Mouse (Mus musculus): ENCODE measurements around the gene Abcb6. TPM values are rescaled to one million over a fixed set of nuclear protein-coding genes. Genes with fewer than 3 reads are reported as not detected.

Abcb6 gene
- 41.9 and 45.4 TPM in 2 replicates for polyA plus RNA-seq (2016; fragmentation: Nextera tagmentation; extraction: Ambion mirVana)

DNA sequence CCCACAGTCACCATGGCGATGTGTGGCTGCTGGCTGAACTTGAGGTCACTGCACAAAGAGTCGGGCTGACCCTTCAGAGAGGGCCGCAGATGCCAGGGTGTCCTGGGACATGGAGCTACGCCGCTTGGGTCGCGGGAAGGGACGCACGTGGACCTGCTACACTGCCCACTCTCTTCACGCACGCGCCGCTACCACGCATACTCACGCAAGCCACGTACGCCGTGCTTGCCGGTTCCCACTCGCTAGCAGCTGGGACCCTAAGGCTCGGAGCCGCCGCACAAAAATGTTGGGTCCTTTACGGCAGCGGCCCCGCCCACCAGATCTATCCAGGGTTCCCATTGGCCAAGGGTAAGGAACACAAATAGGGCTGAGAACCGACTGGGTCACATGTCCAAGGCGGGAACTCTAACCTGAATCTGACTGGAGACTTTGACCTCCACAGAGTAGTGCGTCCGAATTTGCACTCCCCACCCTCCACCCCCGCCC, at the start of gene Abcb6:
Abcb6 (minus strand) TSS at position 288 of the 486 bp plus-strand sequence.
- under 1% methylated on average over 31 of the region's 31 CpGs for WGBS
- DNase-seq (ENCODE audit: extremely low spot score, low spot score): peak; percentile 95
- Histone ChIP-seq H3K4me1 (peaks cover 27% of the 10 kb centered on the region), H3K9me3 (no peaks in the 10 kb centered on the region), H3K4me3 (peak within 1 kb of the TSS; percentile 77), H3K27ac (peak within 1 kb of the TSS; percentile 87), H3K36me3 (replicated peaks) (peaks cover 51% of the 10 kb centered on the region), H3K27me3 (ENCODE audit: poor library complexity, severe bottlenecking) (no peaks in the 10 kb centered on the region)

DNA sequence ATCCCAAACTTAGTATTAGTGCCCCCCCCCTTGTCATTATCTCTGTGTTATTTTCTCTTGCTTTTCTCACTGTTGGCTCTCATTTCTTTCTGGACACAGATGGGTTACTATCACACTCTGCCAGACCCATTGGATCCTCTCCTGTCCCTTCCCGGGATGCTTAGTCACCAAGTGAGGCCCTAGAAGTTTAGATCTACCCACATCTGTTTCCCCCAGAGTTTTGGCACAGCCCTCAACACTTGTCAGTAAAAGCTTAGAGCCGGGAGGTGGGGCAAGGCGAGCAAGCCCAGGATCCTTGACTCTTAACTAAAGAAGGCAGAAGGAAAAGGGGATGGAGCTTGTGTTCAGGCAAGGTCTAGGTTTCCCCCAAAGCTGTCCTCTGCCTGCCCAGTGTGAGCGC, 49.0 kb upstream of the Abcb6 start:
- Histone ChIP-seq H3K9me3 (no peaks in the 10 kb centered on the region), H3K4me3 (no peak overlapping the region), H3K36me3 (replicated peaks) (no peaks in the 10 kb centered on the region), H3K4me1 (no peaks in the 10 kb centered on the region; the same call in 1 of the 2 replicates), H3K27me3 (ENCODE audit: poor library complexity, severe bottlenecking) (peaks cover 4% of the 10 kb centered on the region), H3K27ac (no peak overlapping the region)
- DNase-seq (ENCODE audit: extremely low spot score, low spot score): no peak
- 80% methylated on average over 4 of the region's 4 CpGs for WGBS

DNA sequence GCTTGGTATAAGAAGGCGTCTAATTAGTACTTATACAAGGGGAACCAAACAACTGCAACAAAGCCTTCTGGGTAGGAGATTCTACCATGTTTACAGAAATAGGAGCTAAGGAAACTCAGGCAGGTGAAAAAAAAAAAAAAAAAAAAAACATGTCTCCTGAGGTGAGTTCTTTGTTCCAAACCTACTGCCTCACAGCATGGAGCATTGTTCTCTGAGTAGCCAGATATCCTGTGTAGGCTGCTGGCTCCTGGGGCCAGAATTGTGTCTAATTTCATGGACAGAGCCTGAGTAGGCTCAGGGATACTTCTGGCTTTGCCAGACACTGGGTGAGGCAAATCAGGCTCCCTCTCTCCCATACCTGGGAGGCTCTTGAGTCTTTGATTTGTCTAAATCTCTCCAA, 47.5 kb upstream of the Abcb6 start:
- peaks cover 10% of the 10 kb centered on the region for H3K27me3 ChIP-seq (ENCODE audit: poor library complexity, severe bottlenecking)
- no peaks in the 10 kb centered on the region for H3K9me3 ChIP-seq
- no peaks in the 10 kb centered on the region for H3K4me1 ChIP-seq
- no peaks in the 10 kb centered on the region for H3K36me3 ChIP-seq (replicated peaks)
- WGBS: 68% methylated on average over 1 of the region's 1 CpGs
- H3K4me3 ChIP-seq: no peak overlapping the region
- no peak for DNase-seq (ENCODE audit: extremely low spot score, low spot score)
- no peak overlapping the region for H3K27ac ChIP-seq

DNA sequence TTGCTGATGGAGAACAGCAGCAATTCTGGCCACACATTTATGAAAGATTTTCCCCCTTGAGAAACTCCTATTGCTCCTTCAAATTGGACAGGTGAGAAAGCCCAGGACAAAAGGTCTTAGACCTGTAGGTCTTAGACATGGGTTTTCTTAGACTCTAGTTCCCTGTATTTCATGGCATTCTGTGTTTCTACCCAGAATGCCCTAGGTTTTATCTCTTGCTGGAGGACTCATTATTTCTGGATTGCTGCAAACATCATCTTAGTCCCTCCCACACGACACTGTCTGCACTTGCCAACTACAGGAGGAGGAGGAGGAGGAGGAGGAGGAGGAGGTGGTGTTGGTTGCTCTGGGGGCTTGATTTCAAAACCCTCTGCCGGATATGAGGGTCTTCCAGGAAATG, 45.9 kb upstream of the Abcb6 start:
- H3K4me1 ChIP-seq: no peaks in the 10 kb centered on the region
- DNase-seq (ENCODE audit: extremely low spot score, low spot score): no peak
- 82% methylated on average over 2 of the region's 2 CpGs for WGBS
- H3K27me3 ChIP-seq (ENCODE audit: poor library complexity, severe bottlenecking): peaks cover 26% of the 10 kb centered on the region
- H3K4me3 ChIP-seq: no peak overlapping the region
- H3K36me3 ChIP-seq (replicated peaks): no peaks in the 10 kb centered on the region
- no peaks in the 10 kb centered on the region for H3K9me3 ChIP-seq
- H3K27ac ChIP-seq: no peak overlapping the region

DNA sequence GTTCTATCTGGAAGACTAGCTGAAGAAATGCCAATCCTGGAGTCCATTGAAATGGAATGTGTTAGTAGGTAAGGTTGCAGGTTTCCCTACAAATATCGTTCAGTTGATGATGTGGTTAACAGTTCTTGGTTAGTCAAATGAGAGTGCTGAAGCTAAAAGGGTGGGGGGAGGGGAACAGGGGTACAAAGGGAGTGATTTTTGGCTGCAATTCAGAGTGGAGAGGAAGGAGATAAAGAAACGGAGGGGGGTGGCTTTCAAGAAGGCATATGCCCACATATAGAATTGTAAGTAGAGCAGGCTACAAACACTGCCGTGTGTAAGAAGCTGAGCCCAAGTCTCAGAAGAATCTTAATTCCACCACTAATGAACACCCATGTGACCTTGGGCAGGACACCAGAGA, 45.3 kb upstream of the Abcb6 start:
- Histone ChIP-seq H3K27ac (no peak overlapping the region), H3K36me3 (replicated peaks) (no peaks in the 10 kb centered on the region), H3K4me3 (no peak overlapping the region), H3K4me1 (no peaks in the 10 kb centered on the region), H3K9me3 (no peaks in the 10 kb centered on the region), H3K27me3 (ENCODE audit: poor library complexity, severe bottlenecking) (peaks cover 32% of the 10 kb centered on the region)
- 74% methylated on average over 3 of the region's 3 CpGs for WGBS
- no peak for DNase-seq (ENCODE audit: extremely low spot score, low spot score)

DNA sequence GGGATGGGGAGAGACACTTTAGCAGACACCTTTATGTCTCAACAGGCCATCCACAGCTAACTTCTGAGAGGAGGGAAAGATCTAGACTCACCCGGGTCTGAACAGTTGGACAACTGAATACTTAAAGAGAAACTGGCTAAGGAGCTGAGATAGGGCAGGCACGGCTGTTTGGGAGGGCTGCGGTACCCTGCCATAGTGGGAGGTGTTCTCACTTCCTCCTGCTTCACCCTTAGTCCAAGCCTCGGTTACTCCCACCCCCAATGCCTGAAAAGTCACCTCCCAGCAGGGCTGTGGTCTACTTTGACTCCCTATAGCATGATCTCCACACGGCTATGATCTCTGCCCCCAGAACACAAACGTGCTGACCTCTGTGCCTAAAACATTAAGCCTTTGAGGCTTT, 43.3 kb upstream of the Abcb6 start:
- Histone ChIP-seq H3K27ac (no peak overlapping the region), H3K4me3 (no peak overlapping the region), H3K27me3 (ENCODE audit: poor library complexity, severe bottlenecking) (peaks cover 52% of the 10 kb centered on the region), H3K36me3 (replicated peaks) (no peaks in the 10 kb centered on the region), H3K4me1 (peaks cover 14% of the 10 kb centered on the region), H3K9me3 (no peaks in the 10 kb centered on the region)
- DNase-seq (ENCODE audit: extremely low spot score, low spot score): no peak
- 77% methylated on average over 6 of the region's 6 CpGs for WGBS

DNA sequence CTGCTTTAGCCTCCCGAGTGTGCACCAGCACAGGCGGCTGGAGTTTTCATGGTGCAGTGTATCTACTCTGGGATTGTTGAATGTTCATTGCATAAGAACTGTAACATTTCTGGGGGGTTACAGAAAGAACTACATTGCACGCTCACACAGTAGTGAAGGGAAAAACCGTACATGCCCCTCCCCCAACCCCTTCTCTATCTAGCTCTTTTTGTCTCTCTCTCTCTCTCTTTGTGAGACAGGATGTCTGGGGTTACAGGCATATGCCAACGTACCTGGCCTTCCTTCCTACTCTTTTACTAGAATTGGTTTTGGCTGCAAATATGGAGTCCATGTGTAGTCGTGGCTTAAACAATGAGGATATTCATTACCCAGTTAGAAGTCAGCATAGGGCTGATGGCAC, 42.7 kb upstream of the Abcb6 start:
- DNase-seq (ENCODE audit: extremely low spot score, low spot score): no peak
- WGBS: 81% methylated on average over 6 of the region's 6 CpGs

DNA sequence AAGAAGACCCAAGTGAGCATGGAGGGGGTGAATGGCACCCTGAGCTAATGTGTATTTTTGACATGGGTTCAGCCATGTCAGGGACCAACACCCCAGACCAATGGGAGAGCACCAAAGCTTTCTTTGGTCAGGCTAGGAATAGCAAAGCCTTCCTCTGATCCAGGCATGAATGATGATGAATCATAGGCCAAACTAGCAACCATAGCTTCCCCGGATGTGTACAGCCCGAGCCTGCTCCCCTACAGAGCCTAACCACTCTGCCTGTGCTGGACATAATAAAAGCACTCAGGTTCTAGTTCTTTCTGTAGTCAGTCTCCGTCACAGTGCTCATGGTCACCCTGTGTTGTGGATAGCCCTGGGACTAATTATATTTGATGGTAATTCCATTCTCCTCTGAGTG, 41.3 kb upstream of the Abcb6 start:
- H3K4me1 ChIP-seq: peaks cover 21% of the 10 kb centered on the region
- no peaks in the 10 kb centered on the region for H3K36me3 ChIP-seq (replicated peaks)
- no peak overlapping the region for H3K4me3 ChIP-seq
- H3K27me3 ChIP-seq (ENCODE audit: poor library complexity, severe bottlenecking): peaks cover 72% of the 10 kb centered on the region
- no peaks in the 10 kb centered on the region for H3K9me3 ChIP-seq
- no peak for DNase-seq (ENCODE audit: extremely low spot score, low spot score)
- 80% methylated on average over 3 of the region's 3 CpGs for WGBS
- H3K27ac ChIP-seq: no peak overlapping the region

More for the DNA sequence above, 42.7 kb upstream of the Abcb6 start:
- H3K36me3 ChIP-seq (replicated peaks): no peaks in the 10 kb centered on the region
- H3K9me3 ChIP-seq: no peaks in the 10 kb centered on the region
- peaks cover 58% of the 10 kb centered on the region for H3K27me3 ChIP-seq (ENCODE audit: poor library complexity, severe bottlenecking)
- H3K27ac ChIP-seq: no peak overlapping the region
- H3K4me1 ChIP-seq: peaks cover 20% of the 10 kb centered on the region
- H3K4me3 ChIP-seq: no peak overlapping the region

DNA sequence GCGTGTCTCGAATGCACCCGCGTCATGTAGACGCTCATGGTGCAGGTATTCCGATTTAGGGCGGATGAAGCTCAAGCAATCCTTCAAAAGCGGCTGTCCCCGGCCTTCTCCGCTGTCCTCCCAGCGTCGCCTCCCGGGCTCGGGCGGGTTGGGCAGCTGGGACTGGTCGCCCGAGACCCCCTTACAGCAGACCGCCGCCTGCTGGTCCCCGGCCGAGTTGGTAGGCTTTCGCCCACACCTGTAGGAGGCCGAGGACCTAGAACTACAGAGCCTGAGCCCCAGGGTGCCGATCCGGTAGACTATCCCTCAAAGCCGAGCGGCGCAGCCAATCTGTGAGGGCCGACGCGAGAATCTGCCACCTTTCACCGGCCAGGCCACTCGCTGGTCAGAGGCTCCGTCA, 39.3 kb upstream of the Abcb6 start, which contains the start of gene Tuba4a:
Tuba4a (minus strand) TSS at position 335 of the 400 bp plus-strand sequence.
- Histone ChIP-seq H3K9me3 (no peaks in the 10 kb centered on the region), H3K27ac (peak within 1 kb of the TSS; percentile 53; the same call in 1 of the 2 replicates), H3K36me3 (replicated peaks) (peaks cover 17% of the 10 kb centered on the region), H3K27me3 (ENCODE audit: poor library complexity, severe bottlenecking) (peaks cover 82% of the 10 kb centered on the region), H3K4me3 (peak within 1 kb of the TSS; percentile 65), H3K4me1 (peaks cover 21% of the 10 kb centered on the region)
- under 1% methylated on average over 34 of the region's 34 CpGs for WGBS
- peak; percentile 40 for DNase-seq (ENCODE audit: extremely low spot score, low spot score)

DNA sequence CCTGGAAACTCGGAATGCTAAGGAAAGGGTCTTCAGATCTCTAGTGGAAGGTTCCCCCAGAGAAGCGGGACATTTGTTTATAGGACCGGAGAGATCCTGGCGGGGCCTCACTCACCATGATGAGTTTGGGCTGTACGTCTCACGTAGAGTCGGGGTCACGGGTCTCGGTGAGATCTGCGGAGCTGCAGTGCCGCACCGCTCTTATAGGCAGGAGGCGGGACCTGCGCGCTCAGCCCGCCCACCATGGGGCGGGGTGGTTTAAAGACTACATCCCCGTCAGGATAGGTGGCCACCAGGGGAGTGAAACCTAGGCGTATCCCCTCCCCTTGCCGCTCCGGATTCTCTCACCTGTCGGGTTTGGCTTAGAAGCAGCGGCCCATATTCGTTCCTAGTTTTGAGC, 38.9 kb upstream of the Abcb6 start:
- WGBS: under 1% methylated on average over 24 of the region's 24 CpGs
- H3K4me1 ChIP-seq: peaks cover 21% of the 10 kb centered on the region
- peaks cover 82% of the 10 kb centered on the region for H3K27me3 ChIP-seq (ENCODE audit: poor library complexity, severe bottlenecking)
- no peaks in the 10 kb centered on the region for H3K9me3 ChIP-seq
- H3K36me3 ChIP-seq (replicated peaks): peaks cover 21% of the 10 kb centered on the region
- peak overlapping the region; percentile 65 for H3K4me3 ChIP-seq
- DNase-seq (ENCODE audit: extremely low spot score, low spot score): peak; percentile 64
- H3K27ac ChIP-seq: peak overlapping the region; percentile 53; the same call in 1 of the 2 replicates

DNA sequence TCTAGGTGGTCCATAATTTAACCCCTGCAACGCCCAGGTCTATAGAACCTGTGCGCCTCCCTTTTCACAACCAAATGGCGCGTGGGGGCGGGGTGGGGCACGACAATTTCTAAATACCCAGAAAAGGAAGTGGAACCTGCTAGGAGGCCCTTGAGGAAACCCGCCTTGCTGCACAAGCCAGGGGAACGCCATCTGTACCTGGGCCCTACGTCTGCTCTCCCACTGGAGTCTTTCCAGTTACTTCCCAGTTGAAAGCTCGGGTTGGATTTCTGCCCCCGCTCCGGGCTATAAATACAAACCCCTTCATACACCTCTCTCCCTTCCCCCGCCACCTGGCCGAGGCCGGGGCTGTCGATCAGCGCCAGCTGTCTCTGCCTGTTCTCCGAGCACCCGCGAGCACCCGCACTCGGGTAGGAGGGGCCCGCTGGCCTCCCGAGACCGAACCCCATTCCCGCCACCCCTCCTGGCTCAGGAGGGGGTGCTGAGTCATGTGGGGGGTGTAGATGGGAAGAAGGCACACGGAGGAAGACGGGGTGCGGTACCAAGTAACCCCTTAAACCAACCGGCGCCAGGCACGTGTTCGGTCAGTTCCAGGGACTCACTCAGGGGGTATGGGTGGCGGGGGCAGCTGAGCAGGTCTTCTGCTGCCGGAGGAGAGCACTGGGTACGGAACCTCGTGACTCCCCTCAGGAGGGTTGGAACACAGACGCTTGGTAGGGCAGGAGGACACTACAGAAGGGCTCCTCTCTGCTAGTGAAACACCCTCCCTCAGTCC, 38.2 kb upstream of the Abcb6 start:
- peaks cover 21% of the 10 kb centered on the region for H3K4me1 ChIP-seq
- H3K27me3 ChIP-seq (ENCODE audit: poor library complexity, severe bottlenecking): peaks cover 79% of the 10 kb centered on the region
- 1% methylated on average over 38 of the region's 38 CpGs for WGBS
- peak; percentile 21 for DNase-seq (ENCODE audit: extremely low spot score, low spot score)
- H3K36me3 ChIP-seq (replicated peaks): peaks cover 28% of the 10 kb centered on the region
- H3K9me3 ChIP-seq: no peaks in the 10 kb centered on the region
- peak overlapping the region; percentile 53; the same call in 1 of the 2 replicates for H3K27ac ChIP-seq
- H3K4me3 ChIP-seq: peak overlapping the region; percentile 65

DNA sequence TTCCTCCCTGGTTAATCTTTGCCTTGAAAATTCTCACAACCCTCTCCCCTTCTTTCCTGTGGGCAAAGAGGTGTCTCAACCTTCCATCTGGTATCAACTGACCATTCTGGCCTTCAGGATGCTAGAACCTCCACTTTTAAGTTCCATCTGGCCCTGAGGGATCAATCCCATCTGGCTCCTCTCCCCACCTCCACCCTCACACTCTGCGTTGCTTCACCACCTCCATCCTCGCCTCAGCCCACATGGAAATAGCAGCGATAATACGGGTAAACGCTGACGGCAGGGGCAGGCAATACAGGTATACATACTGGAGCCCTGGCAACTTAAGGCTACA, 37.7 kb upstream of the Abcb6 start:
- H3K27me3 ChIP-seq (ENCODE audit: poor library complexity, severe bottlenecking): peaks cover 74% of the 10 kb centered on the region
- H3K27ac ChIP-seq: no peak overlapping the region
- H3K9me3 ChIP-seq: no peaks in the 10 kb centered on the region
- 8% methylated on average over 6 of the region's 6 CpGs for WGBS
- peaks cover 24% of the 10 kb centered on the region for H3K4me1 ChIP-seq
- H3K4me3 ChIP-seq: peak overlapping the region; percentile 65
- peaks cover 33% of the 10 kb centered on the region for H3K36me3 ChIP-seq (replicated peaks)
- no peak for DNase-seq (ENCODE audit: extremely low spot score, low spot score)

DNA sequence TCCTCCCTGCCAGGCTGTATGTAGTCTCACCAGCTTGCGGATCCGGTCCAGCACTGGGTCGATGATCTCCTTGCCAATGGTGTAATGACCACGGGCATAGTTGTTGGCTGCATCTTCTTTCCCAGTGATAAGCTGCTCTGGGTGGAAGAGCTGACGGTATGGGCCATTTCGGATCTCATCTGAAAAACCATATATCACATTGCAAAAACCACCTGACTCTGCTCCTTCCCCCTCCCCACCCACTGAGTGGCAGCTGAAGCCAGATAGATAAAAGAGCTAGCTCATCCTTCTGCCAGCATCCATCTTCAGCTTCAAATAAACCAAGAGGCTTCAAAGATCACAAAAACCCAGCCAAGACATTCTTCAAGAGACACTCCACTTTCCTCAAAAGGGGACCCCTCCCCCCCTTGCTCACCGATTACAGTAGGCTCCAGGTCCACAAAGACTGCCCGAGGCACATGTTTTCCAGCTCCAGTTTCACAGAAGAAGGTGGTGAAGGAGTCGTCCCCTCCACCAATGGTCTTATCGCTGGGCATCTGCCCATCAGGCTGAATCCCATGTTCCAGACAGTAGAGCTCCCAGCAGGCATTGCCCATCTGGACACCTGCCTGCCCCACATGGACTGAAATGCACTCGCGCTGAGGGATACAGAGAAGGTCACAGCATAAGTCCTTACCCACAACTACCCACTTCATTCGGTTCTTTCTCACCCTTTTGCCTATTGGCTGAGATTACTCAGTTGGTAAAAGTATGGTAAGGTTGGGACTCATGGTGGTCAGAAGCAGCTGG, 36.8 kb upstream of the Abcb6 start:
- H3K27me3 ChIP-seq (ENCODE audit: poor library complexity, severe bottlenecking): peaks cover 65% of the 10 kb centered on the region
- WGBS: 83% methylated on average over 13 of the region's 13 CpGs
- H3K4me3 ChIP-seq: no peak overlapping the region
- H3K4me1 ChIP-seq: peaks cover 33% of the 10 kb centered on the region
- H3K9me3 ChIP-seq: no peaks in the 10 kb centered on the region
- no peak for DNase-seq (ENCODE audit: extremely low spot score, low spot score)
- H3K36me3 ChIP-seq (replicated peaks): peaks cover 42% of the 10 kb centered on the region
- no peak overlapping the region for H3K27ac ChIP-seq

All from forebrain, embryonic 10.5 days (tissue).